Mouse (Mus musculus): Measurements from ENCODE around the gene Rpl3. TPM values are rescaled to one million over a fixed set of nuclear protein-coding genes. Genes with fewer than 3 reads are reported as not detected.

Gene Rpl3
- polyA plus RNA-seq, 1 experiment from 2014 or later, result 1,134 TPM

- H3K9ac ChIP-seq, result no peak overlapping the region
- no peaks in the 10 kb centered on the region for H3K9me3 ChIP-seq
- 91% methylated on average over 7 of the region's 7 CpGs for WGBS
- H3K36me3 ChIP-seq, result no peaks in the 10 kb centered on the region
- H3K27me3 ChIP-seq (replicated peaks), result no peaks in the 10 kb centered on the region
- H3K4me2 ChIP-seq (replicated peaks), result no peak overlapping the region
- 0 out of 2 replicates have a peak, but pooled peaks cover 4% of the 10 kb centered on the region for H3K4me1 ChIP-seq (replicated peaks)
- no peak overlapping the region for H3K27ac ChIP-seq
- ATAC-seq, result no peak
- no peak overlapping the region for H3K4me3 ChIP-seq (replicated peaks)
Observed at GRCm38 (mm10) chr15:80058151-80058550, 33.5 kb downstream of the Rpl3 start.

GRCm38 (mm10) chr15:80054034-80054710 lies 37.5 kb downstream of the Rpl3 start:
- no peaks in the 10 kb centered on the region for H3K27me3 ChIP-seq (replicated peaks)
- 69% methylated on average over 7 of the region's 7 CpGs for WGBS
- H3K4me1 ChIP-seq (replicated peaks), result peaks cover 10% of the 10 kb centered on the region; the same call in 1 of the 2 replicates
- peak; percentile 23; the same call in 1 of the 2 replicates for ATAC-seq
- no peaks in the 10 kb centered on the region for H3K36me3 ChIP-seq
- H3K4me3 ChIP-seq (replicated peaks), result no peak overlapping the region
- no peak overlapping the region for H3K4me2 ChIP-seq (replicated peaks)
- no peak overlapping the region for H3K9ac ChIP-seq
- H3K9me3 ChIP-seq, result no peaks in the 10 kb centered on the region
- H3K27ac ChIP-seq, result no peak overlapping the region

GRCm38 (mm10) chr15:80053381-80054033 lies 38.2 kb downstream of the Rpl3 start:
- H3K9ac ChIP-seq, result no peak overlapping the region
- no peaks in the 10 kb centered on the region for H3K9me3 ChIP-seq
- WGBS, result 74% methylated on average over 8 of the region's 8 CpGs
- no peaks in the 10 kb centered on the region for H3K36me3 ChIP-seq
- H3K4me1 ChIP-seq (replicated peaks), result peaks cover 10% of the 10 kb centered on the region; the same call in 1 of the 2 replicates
- no peaks in the 10 kb centered on the region for H3K27me3 ChIP-seq (replicated peaks)
- no peak overlapping the region for H3K27ac ChIP-seq
- ATAC-seq, result no peak
- H3K4me2 ChIP-seq (replicated peaks), result no peak overlapping the region
- H3K4me3 ChIP-seq (replicated peaks), result no peak overlapping the region

GRCm38 (mm10) chr15:80051782-80052181 lies 39.9 kb downstream of the Rpl3 start:
- Histone ChIP-seq H3K4me3 (replicated peaks) (no peak overlapping the region), H3K36me3 (no peaks in the 10 kb centered on the region), H3K27ac (peak overlapping the region; percentile 34; the same call in 1 of the 2 replicates), H3K9me3 (no peaks in the 10 kb centered on the region), H3K4me2 (replicated peaks) (no peak overlapping the region), H3K27me3 (replicated peaks) (no peaks in the 10 kb centered on the region), H3K4me1 (replicated peaks) (peaks cover 10% of the 10 kb centered on the region; the same call in 1 of the 2 replicates), H3K9ac (no peak overlapping the region)
- ATAC-seq, result no peak
- WGBS, result 72% methylated on average over 9 of the region's 9 CpGs

- H3K4me3 ChIP-seq (replicated peaks), result no peak overlapping the region
- H3K27me3 ChIP-seq (replicated peaks), result no peaks in the 10 kb centered on the region
- 0 out of 2 replicates have a peak overlapping the region, but pooled peaks have one; percentile 7 for H3K4me2 ChIP-seq (replicated peaks)
- no peak overlapping the region for H3K9ac ChIP-seq
- peaks cover 10% of the 10 kb centered on the region; the same call in 1 of the 2 replicates for H3K4me1 ChIP-seq (replicated peaks)
- 65% methylated on average over 19 of the region's 19 CpGs for WGBS
- H3K9me3 ChIP-seq, result no peaks in the 10 kb centered on the region
- H3K27ac ChIP-seq, result peak overlapping the region; percentile 34
- no peak for ATAC-seq
- no peaks in the 10 kb centered on the region for H3K36me3 ChIP-seq
Observed at GRCm38 (mm10) chr15:80051092-80051761, 40.4 kb downstream of the Rpl3 start.

GRCm38 (mm10) chr15:80050093-80050492 lies 41.6 kb downstream of the Rpl3 start:
- peaks cover 10% of the 10 kb centered on the region; the same call in 1 of the 2 replicates for H3K4me1 ChIP-seq (replicated peaks)
- H3K27ac ChIP-seq, result no peak overlapping the region
- no peak overlapping the region for H3K9ac ChIP-seq
- H3K4me2 ChIP-seq (replicated peaks), result no peak overlapping the region
- H3K9me3 ChIP-seq, result 0 out of 2 replicates have a peak, but pooled peaks cover 4% of the 10 kb centered on the region
- no peak overlapping the region for H3K4me3 ChIP-seq (replicated peaks)
- H3K27me3 ChIP-seq (replicated peaks), result no peaks in the 10 kb centered on the region
- 69% methylated on average over 4 of the region's 4 CpGs for WGBS
- no peak for ATAC-seq
- no peaks in the 10 kb centered on the region for H3K36me3 ChIP-seq

- no peak overlapping the region for H3K9ac ChIP-seq
- 0 out of 2 replicates have a peak, but pooled peaks cover 4% of the 10 kb centered on the region for H3K9me3 ChIP-seq
- no peak overlapping the region for H3K4me2 ChIP-seq (replicated peaks)
- no peak overlapping the region for H3K4me3 ChIP-seq (replicated peaks)
- H3K36me3 ChIP-seq, result no peaks in the 10 kb centered on the region
- ATAC-seq, result no peak
- H3K27ac ChIP-seq, result no peak overlapping the region
- no peaks in the 10 kb centered on the region for H3K27me3 ChIP-seq (replicated peaks)
- H3K4me1 ChIP-seq (replicated peaks), result peaks cover 6% of the 10 kb centered on the region; the same call in 1 of the 2 replicates
- 10% methylated on average over 5 of the region's 5 CpGs for WGBS
Observed at GRCm38 (mm10) chr15:80047973-80048372, 43.7 kb downstream of the Rpl3 start.

- Histone ChIP-seq H3K4me2 (replicated peaks) (no peak overlapping the region), H3K27me3 (replicated peaks) (no peaks in the 10 kb centered on the region), H3K9ac (no peak overlapping the region), H3K36me3 (no peaks in the 10 kb centered on the region), H3K9me3 (0 out of 2 replicates have a peak, but pooled peaks cover 4% of the 10 kb centered on the region), H3K4me3 (replicated peaks) (no peak overlapping the region), H3K27ac (no peak overlapping the region), H3K4me1 (replicated peaks) (peaks cover 6% of the 10 kb centered on the region; the same call in 1 of the 2 replicates)
- 75% methylated on average over 2 of the region's 2 CpGs for WGBS
- ATAC-seq, result no peak
Observed at GRCm38 (mm10) chr15:80047242-80047641, 44.4 kb downstream of the Rpl3 start.

- H3K4me3 ChIP-seq (replicated peaks), result no peak overlapping the region
- H3K27ac ChIP-seq, result no peak overlapping the region
- 0 out of 2 replicates have a peak, but pooled peaks cover 4% of the 10 kb centered on the region for H3K9me3 ChIP-seq
- no peaks in the 10 kb centered on the region; the same call in 1 of the 2 replicates for H3K4me1 ChIP-seq (replicated peaks)
- no peaks in the 10 kb centered on the region for H3K27me3 ChIP-seq (replicated peaks)
- no peak overlapping the region for H3K9ac ChIP-seq
- WGBS, result 93% methylated on average over 2 of the region's 2 CpGs
- no peak overlapping the region for H3K4me2 ChIP-seq (replicated peaks)
- no peak for ATAC-seq
- no peaks in the 10 kb centered on the region for H3K36me3 ChIP-seq
Observed at GRCm38 (mm10) chr15:80045749-80046148, 45.9 kb downstream of the Rpl3 start.

GRCm38 (mm10) chr15:80044249-80044648 lies 47.4 kb downstream of the Rpl3 start:
- WGBS, result 89% methylated on average over 10 of the region's 10 CpGs
- no peak overlapping the region for H3K9ac ChIP-seq
- no peak overlapping the region for H3K4me3 ChIP-seq (replicated peaks)

GRCm38 (mm10) chr15:80042152-80042551 lies 49.5 kb downstream of the Rpl3 start:
- ATAC-seq, result no peak
- Histone ChIP-seq H3K4me2 (replicated peaks) (no peak overlapping the region), H3K4me1 (replicated peaks) (no peaks in the 10 kb centered on the region), H3K4me3 (replicated peaks) (no peak overlapping the region), H3K36me3 (no peaks in the 10 kb centered on the region), H3K9me3 (0 out of 2 replicates have a peak, but pooled peaks cover 4% of the 10 kb centered on the region), H3K9ac (no peak overlapping the region), H3K27me3 (replicated peaks) (no peaks in the 10 kb centered on the region), H3K27ac (no peak overlapping the region)
- WGBS, result 73% methylated on average over 4 of the region's 4 CpGs

More at GRCm38 (mm10) chr15:80044249-80044648, 47.4 kb downstream of the Rpl3 start:
- Histone ChIP-seq H3K4me1 (replicated peaks) (no peaks in the 10 kb centered on the region; the same call in 1 of the 2 replicates), H3K27ac (no peak overlapping the region), H3K9me3 (0 out of 2 replicates have a peak, but pooled peaks cover 4% of the 10 kb centered on the region), H3K27me3 (replicated peaks) (no peaks in the 10 kb centered on the region), H3K4me2 (replicated peaks) (no peak overlapping the region), H3K36me3 (no peaks in the 10 kb centered on the region)
- no peak for ATAC-seq

GRCm38 (mm10) chr15:80038110-80038391 lies 53.6 kb downstream of the Rpl3 start:
- no peaks in the 10 kb centered on the region for H3K27me3 ChIP-seq (replicated peaks)
- WGBS, result 97% methylated on average over 2 of the region's 2 CpGs

More at GRCm38 (mm10) chr15:80038110-80038391, 53.6 kb downstream of the Rpl3 start:
- Histone ChIP-seq H3K27ac (no peak overlapping the region), H3K9ac (no peak overlapping the region), H3K4me2 (replicated peaks) (no peak overlapping the region), H3K36me3 (no peaks in the 10 kb centered on the region), H3K4me3 (replicated peaks) (no peak overlapping the region), H3K9me3 (no peaks in the 10 kb centered on the region), H3K4me1 (replicated peaks) (no peaks in the 10 kb centered on the region)
- ATAC-seq, result no peak
